Mouse (Mus musculus) CH12.LX (cell line): Measurements from ENCODE around the gene Polr1d.

Experiments used
- CTCF ChIP-seq, 2 experiments: IDR thresholded peaks in 1 of 2; conservative IDR thresholded peaks in 1 of 2; 2 replicates each; pipeline ENCODE4 v1.5.1; 2011 to 2012; ENCODE audit warnings: low read depth in 2 of 2, low read length in 2 of 2, improper control_type of control experiment in 1 of 2, inconsistent platforms in 1 of 2, mild to moderate bottlenecking in 1 of 2, moderate library complexity in 1 of 2
- E2F4 ChIP-seq: IDR thresholded peaks from 2 replicates; pipeline ENCODE4 v1.6.1; 2011; ENCODE audit warnings: low read depth, low read length, improper control_type of control experiment; ENCODE audit not compliant: insufficient replicate concordance
- ELF1 ChIP-seq: IDR thresholded peaks from 2 replicates; pipeline ENCODE4 v1.6.1; 2014; ENCODE audit warnings: low read depth, mild to moderate bottlenecking, inconsistent platforms, low read length, improper control_type of control experiment
- EP300 ChIP-seq: IDR thresholded peaks from 2 replicates; pipeline ENCODE4 v1.6.1; 2011; ENCODE audit warnings: low read length, improper control_type of control experiment
- ETS1 ChIP-seq: conservative IDR thresholded peaks from 2 replicates; pipeline ENCODE4 v1.6.1; 2012; ENCODE audit warnings: low read depth, mild to moderate bottlenecking, inconsistent platforms, low read length, improper control_type of control experiment, moderate library complexity
- GABPA ChIP-seq: IDR thresholded peaks from 2 replicates; pipeline ENCODE4 v1.6.1; 2012; ENCODE audit warnings: low read depth, low read length, improper control_type of control experiment, inconsistent platforms; ENCODE audit not compliant: insufficient replicate concordance
- HCFC1 ChIP-seq: IDR thresholded peaks from 2 replicates; pipeline ENCODE4 v1.6.1; 2012; ENCODE audit warnings: low read depth, mild to moderate bottlenecking, inconsistent platforms, low read length, improper control_type of control experiment
- MAFK ChIP-seq: IDR thresholded peaks from 2 replicates; pipeline ENCODE4 v1.6.1; 2011; ENCODE audit warnings: low read length, improper control_type of control experiment; ENCODE audit not compliant: insufficient replicate concordance
- POLR2A ChIP-seq: IDR thresholded peaks from 2 replicates; pipeline ENCODE4 v1.6.1; 2011; ENCODE audit warnings: low read depth, mild to moderate bottlenecking, improper control_type of control experiment, low read length
- POLR2AphosphoS2 ChIP-seq: IDR thresholded peaks from 2 replicates; pipeline ENCODE4 v1.6.1; 2011; ENCODE audit warnings: low read depth, low read length, improper control_type of control experiment
- RAD21 ChIP-seq: IDR thresholded peaks from 2 replicates; pipeline ENCODE4 v1.6.1; 2011; ENCODE audit warnings: low read depth, mild to moderate bottlenecking, low read length, improper control_type of control experiment, moderate library complexity
- ZNF384 ChIP-seq: IDR thresholded peaks from 2 replicates; pipeline ENCODE4 v1.6.1; 2012; ENCODE audit warnings: low read depth, low read length, improper control_type of control experiment, inconsistent platforms

DNA sequence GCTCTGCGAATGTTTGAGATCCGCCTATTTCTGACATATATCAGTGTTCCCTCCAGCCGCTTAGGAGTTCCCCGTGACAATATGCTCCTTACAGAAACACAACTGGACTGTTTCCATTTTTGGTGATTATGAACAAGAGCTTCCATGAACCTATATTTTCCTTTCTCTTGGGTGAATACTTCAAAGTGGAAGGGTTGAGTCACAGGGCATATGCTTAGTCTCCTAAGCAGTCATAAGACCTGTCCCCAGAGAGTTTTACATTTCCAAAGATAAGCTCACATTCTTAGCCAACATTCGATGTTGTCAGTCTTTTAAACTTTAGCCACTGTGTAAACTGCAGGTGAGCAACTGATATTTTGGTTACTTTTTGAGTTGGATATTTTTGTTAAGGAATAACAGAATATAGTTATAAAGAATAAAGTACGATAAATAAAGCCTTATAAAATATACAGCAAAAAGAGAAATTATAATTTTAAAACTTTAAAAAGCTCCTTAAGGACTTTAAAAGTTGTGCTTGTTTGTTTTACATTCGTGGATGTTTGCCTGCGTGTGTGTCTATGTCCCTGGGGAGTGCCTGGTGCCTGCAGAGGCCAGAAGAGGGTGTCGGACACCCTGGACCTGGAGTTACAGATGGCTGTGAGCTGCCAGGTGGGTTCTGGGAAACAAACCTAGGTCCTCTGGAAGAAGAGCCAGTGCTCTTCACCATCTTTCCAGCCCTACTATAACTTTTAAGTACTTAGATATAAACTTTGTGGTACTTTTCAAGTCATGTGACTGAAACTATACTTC lies 19.0 kb upstream of the Polr1d start:
- no peak for TF ChIP-seq POLR2A
- 0 out of 4 replicates have a peak, but pooled peaks of 1 of the 2 experiments have one; percentile 28 for TF ChIP-seq CTCF (conservative IDR thresholded peaks at IDR 0.05 in 1 of 2, IDR thresholded peaks at IDR 0.05 in 1 of 2; ENCODE audit: low read depth in 2 of 2, low read length in 2 of 2)
- TF ChIP-seq ZNF384, result peak; percentile 32; the same call in 1 of the 2 replicates
- TF ChIP-seq HCFC1, result peak; percentile 43
- TF ChIP-seq ETS1, result peak; percentile 100
- peak; percentile 93 for TF ChIP-seq MAFK
- TF ChIP-seq E2F4, result 0 out of 2 replicates have a peak, but pooled peaks have one; percentile 77
- TF ChIP-seq RAD21, result peak; percentile 8
- peak; percentile 98 for TF ChIP-seq EP300
- no peak for TF ChIP-seq POLR2AphosphoS2
- TF ChIP-seq ELF1, result no peak
- no peak for TF ChIP-seq GABPA
